ENCODE assay signal across 10 mouse cellular contexts in the genomic region with DNA sequence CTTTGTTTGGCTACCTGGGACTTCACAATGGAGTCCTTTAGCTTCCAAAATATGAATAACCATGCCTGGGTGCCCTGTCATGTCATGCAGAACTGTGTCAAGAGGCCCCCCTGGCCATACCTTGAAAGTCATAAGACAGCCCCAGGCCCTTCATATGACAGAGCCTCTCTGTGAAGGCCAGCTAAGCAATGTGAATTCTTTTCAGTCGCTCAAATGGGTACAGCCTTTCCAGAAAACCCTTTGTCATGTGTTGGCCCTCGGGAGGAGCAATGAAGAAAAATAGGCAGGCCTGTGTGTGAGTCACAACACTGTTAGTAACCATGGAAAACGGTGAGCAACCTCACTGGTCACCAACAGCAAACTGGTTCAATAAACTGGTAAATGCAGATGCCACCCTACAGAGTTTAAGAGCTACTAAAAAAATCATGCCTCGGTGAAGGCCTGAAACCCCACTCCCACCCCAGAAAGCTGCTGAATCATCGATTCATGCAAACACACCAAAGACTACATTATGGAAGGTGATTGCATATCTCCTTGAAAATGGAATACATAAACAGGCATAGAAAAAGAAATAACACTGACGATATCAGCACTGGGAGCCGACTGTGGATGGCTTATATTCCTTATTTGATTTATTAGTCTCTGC. TPM values are rescaled to one million over a fixed set of nuclear protein-coding genes. Genes with fewer than 3 reads are reported as not detected.
DNase-seq lines count a peak whose midpoint lies in the region; ATAC-seq and TF ChIP-seq lines count a peak whose summit lies in the region.
"Had no signal": no experiment of that assay in that cellular context is flagged by ENCODE, and none has a peak within 500 bp of the region (broad histone marks: within the 10 kb centered on the region; RNA-seq: fewer than 3 reads in every experiment).

No protein-coding gene starts in this region.

- no peaks in the 10 kb centered on the region for H3K27me3 ChIP-seq in forebrain, embryonic 10.5 days (ENCODE audit: poor library complexity, severe bottlenecking)
- no peaks in the 10 kb centered on the region for H3K27me3 ChIP-seq in forebrain, postnatal 0 days (ENCODE audit: insufficient read depth, low read length)
- H3K27me3 ChIP-seq in lung, embryonic 15.5 days: no peaks in the 10 kb centered on the region
- no peaks in the 10 kb centered on the region for H3K27me3 ChIP-seq in hindbrain, embryonic 11.5 days (ENCODE audit: control insufficient read depth, insufficient read depth, low read length)
- H3K27me3 ChIP-seq in neural tube, embryonic 13.5 days: no peaks in the 10 kb centered on the region
- H3K27me3 ChIP-seq: liver, embryonic 15.5 days had no signal

- no peaks in the 10 kb centered on the region for H3K9me3 ChIP-seq in forebrain, embryonic 10.5 days
- H3K9me3 ChIP-seq in forebrain, postnatal 0 days (ENCODE audit: low read length): no peaks in the 10 kb centered on the region
- no peaks in the 10 kb centered on the region for H3K9me3 ChIP-seq in lung, embryonic 15.5 days
- no peaks in the 10 kb centered on the region for H3K9me3 ChIP-seq in hindbrain, embryonic 11.5 days (ENCODE audit: control insufficient read depth, low read length)
- no peaks in the 10 kb centered on the region for H3K9me3 ChIP-seq in neural tube, embryonic 13.5 days
- H3K9me3 ChIP-seq: liver, embryonic 15.5 days had no signal

- H3K36me3 ChIP-seq in forebrain, embryonic 10.5 days (replicated peaks): no peaks in the 10 kb centered on the region
- no peaks in the 10 kb centered on the region for H3K36me3 ChIP-seq in forebrain, postnatal 0 days (ENCODE audit: insufficient read depth)
- no peaks in the 10 kb centered on the region for H3K36me3 ChIP-seq in lung, embryonic 15.5 days
- no peaks in the 10 kb centered on the region for H3K36me3 ChIP-seq in hindbrain, embryonic 11.5 days (ENCODE audit: control insufficient read depth, insufficient read depth, low read length)
- no peaks in the 10 kb centered on the region for H3K36me3 ChIP-seq in neural tube, embryonic 13.5 days
- H3K36me3 ChIP-seq: liver, embryonic 15.5 days had no signal

- no peak for ATAC-seq in forebrain, postnatal 0 days
- ATAC-seq in lung, embryonic 15.5 days (ENCODE audit: borderline replicate concordance, extremely low read depth, low FRiP score, low TSS enrichment): no peak
- 0 out of 2 replicates have a peak, but pooled peaks have one; percentile 17 for ATAC-seq in hindbrain, embryonic 11.5 days (ENCODE audit: low FRiP score)
- no peak for ATAC-seq in neural tube, embryonic 13.5 days (ENCODE audit: low read depth)
- ATAC-seq: Patski had no signal

- peaks cover 26% of the 10 kb centered on the region for H3K4me1 ChIP-seq in forebrain, embryonic 10.5 days
- no peaks in the 10 kb centered on the region; the same call in 1 of the 2 replicates for H3K4me1 ChIP-seq in forebrain, postnatal 0 days (ENCODE audit: insufficient read depth)
- peaks cover 45% of the 10 kb centered on the region for H3K4me1 ChIP-seq in lung, embryonic 15.5 days
- H3K4me1 ChIP-seq in lung, adult 2 months (ENCODE audit: control insufficient read depth, insufficient read depth, low read length): 0 out of 2 replicates have a peak, but pooled peaks cover 3% of the 10 kb centered on the region
- H3K4me1 ChIP-seq in hindbrain, embryonic 11.5 days (replicated peaks; ENCODE audit: control insufficient read depth, insufficient read depth, low read length): peaks cover 4% of the 10 kb centered on the region
- H3K4me1 ChIP-seq in neural tube, embryonic 13.5 days (replicated peaks): peaks cover 31% of the 10 kb centered on the region

- TF ChIP-seq CTCF in forebrain, postnatal 0 days (IDR thresholded peaks at IDR 0.05; ENCODE audit: low read depth): no peak
- TF ChIP-seq CTCF in lung, adult 2 months (IDR thresholded peaks at IDR 0.05; ENCODE audit: insufficient read depth, low read length): no peak

- 84% methylated on average over 7 of the region's 7 CpGs for WGBS in forebrain, embryonic 10.5 days
- WGBS in forebrain, postnatal 0 days: 56% methylated on average over 7 of the region's 7 CpGs
- 65% methylated on average over 7 of the region's 7 CpGs for WGBS in lung, embryonic 15.5 days
- 70% methylated on average over 7 of the region's 7 CpGs for WGBS in lung, adult 2 months
- WGBS in hindbrain, embryonic 11.5 days: 75% methylated on average over 7 of the region's 7 CpGs
- whole genome bisulfite sequencing in neural tube, embryonic 13.5 days: 49% methylated on average over 7 of the region's 7 CpGs

- no peak overlapping the region for H3K9ac ChIP-seq in forebrain, postnatal 0 days
- H3K9ac ChIP-seq in lung, embryonic 15.5 days: no peak overlapping the region
- H3K9ac ChIP-seq in hindbrain, embryonic 11.5 days (ENCODE audit: low read depth, low read length): no peak overlapping the region
- no peak overlapping the region for H3K9ac ChIP-seq in neural tube, embryonic 13.5 days
- H3K9ac ChIP-seq: liver, embryonic 15.5 days had no signal

- TF ChIP-seq POLR2A in lung, adult 2 months (IDR thresholded peaks at IDR 0.05; ENCODE audit: borderline replicate concordance, extremely low read depth, low read depth, low read length): no peak

- H3K4me2 ChIP-seq in forebrain, postnatal 0 days (ENCODE audit: low read depth): no peak overlapping the region
- H3K4me2 ChIP-seq in lung, embryonic 15.5 days: no peak overlapping the region
- no peak overlapping the region for H3K4me2 ChIP-seq in hindbrain, embryonic 11.5 days (replicated peaks; ENCODE audit: low read depth, low read length)
- peak overlapping the region; percentile 1; the same call in 1 of the 2 replicates for H3K4me2 ChIP-seq in neural tube, embryonic 13.5 days
- H3K4me2 ChIP-seq: liver, embryonic 15.5 days had no signal

- peak; percentile 0 for DNase-seq in forebrain, embryonic 10.5 days (ENCODE audit: extremely low spot score, low spot score)
- no peak for DNase-seq in forebrain, postnatal 0 days
- no peak for DNase-seq in lung, adult 2 months
- no peak for DNase-seq in hindbrain, embryonic 11.5 days (ENCODE audit: low spot score)
- DNase-seq in thymus, postnatal 4 days: no peak
- DNase-seq in gastrocnemius, postnatal 25 days: no peak

- H3K27ac ChIP-seq in forebrain, embryonic 10.5 days: no peak overlapping the region
- no peak overlapping the region for H3K27ac ChIP-seq in forebrain, postnatal 0 days (ENCODE audit: low read depth, low read length)
- H3K27ac ChIP-seq in lung, embryonic 15.5 days: peak overlapping the region; percentile 76
- peak overlapping the region; percentile 53; the same call in 1 of the 2 replicates for H3K27ac ChIP-seq in hindbrain, embryonic 11.5 days (ENCODE audit: low read depth, low read length)
- peak overlapping the region; percentile 84 for H3K27ac ChIP-seq in neural tube, embryonic 13.5 days (replicated peaks)
- H3K27ac ChIP-seq: liver, embryonic 15.5 days had no signal

- no peak overlapping the region for H3K4me3 ChIP-seq in forebrain, embryonic 10.5 days
- no peak overlapping the region for H3K4me3 ChIP-seq in forebrain, postnatal 0 days (ENCODE audit: low read depth, low read length)
- no peak overlapping the region for H3K4me3 ChIP-seq in lung, embryonic 15.5 days
- no peak overlapping the region for H3K4me3 ChIP-seq in lung, adult 2 months (replicated peaks; ENCODE audit: extremely low read depth, low read depth, low read length)
- H3K4me3 ChIP-seq in hindbrain, embryonic 11.5 days (ENCODE audit: low read depth, low read length): no peak overlapping the region
- H3K4me3 ChIP-seq in neural tube, embryonic 13.5 days: no peak overlapping the region
- H3K4me3 ChIP-seq: liver, embryonic 15.5 days had no signal

RNA-seq across cellular contexts. Expression of gene Ppp1r3c, which starts 57.9 kb away (rescaled TPM):
- 1.3 and 1.5 TPM in 2 replicates for polyA plus RNA-seq in forebrain, embryonic 10.5 days (2016; fragmentation: Nextera tagmentation; extraction: Ambion mirVana)
- 28.2 and 28.6 TPM in 2 replicates for total RNA-seq in forebrain, postnatal 0 days (2014; rRNA removed)
- polyA plus RNA-seq in forebrain, postnatal 0 days (2015; fragmentation: Nextera tagmentation; extraction: Ambion mirVana): 6.4 and 8.9 TPM in 2 replicates
- 83.4 and 84.3 TPM in 2 replicates for polyA plus RNA-seq in lung, embryonic 15.5 days (2015; fragmentation: Nextera tagmentation; extraction: Ambion mirVana)
- 5.4 and 9.8 TPM in 2 replicates for polyA plus RNA-seq in lung, adult 2 months (2012; rRNA removed)
- 6.4 and 7.7 TPM in 2 replicates for polyA plus RNA-seq in hindbrain, embryonic 11.5 days (2014; fragmentation: Nextera tagmentation; extraction: Ambion mirVana)
- 9.6 and 10.2 TPM in 2 replicates for polyA plus RNA-seq in neural tube, embryonic 13.5 days (2015; fragmentation: Nextera tagmentation; extraction: Ambion mirVana)
- 100 to 1,000 TPM; 219 to 491 TPM for total RNA-seq in gastrocnemius, postnatal 25 days (2021)

Comparison
In these comparisons a context has a peak if more than half of its experiments do, and no peak if none do; other contexts are left out.
1. H3K27ac ChIP-seq: peak in lung, embryonic 15.5 days (single experiment), hindbrain, embryonic 11.5 days (single experiment) and neural tube, embryonic 13.5 days (single experiment); none in forebrain, embryonic 10.5 days (single experiment) and forebrain, postnatal 0 days (single experiment).